Mouse (Mus musculus) olfactory bulb, adult 2 months (tissue): ENCODE measurements around the gene Slc35c2.

Experiments
- CTCF ChIP-seq: fragments of 200-500 bp; IDR thresholded peaks from 2 replicates; pipeline ENCODE4 v1.5.1; 2012; ENCODE audit warnings: low read depth, mild to moderate bottlenecking, low read length, moderate library complexity; ENCODE audit not compliant: insufficient read depth
- POLR2A ChIP-seq: fragments of 200-500 bp; IDR thresholded peaks from 2 replicates; pipeline ENCODE4 v1.6.1; 2012; ENCODE audit warnings: mild to moderate bottlenecking, low read depth, low read length, moderate library complexity; ENCODE audit not compliant: insufficient read depth

DNA sequence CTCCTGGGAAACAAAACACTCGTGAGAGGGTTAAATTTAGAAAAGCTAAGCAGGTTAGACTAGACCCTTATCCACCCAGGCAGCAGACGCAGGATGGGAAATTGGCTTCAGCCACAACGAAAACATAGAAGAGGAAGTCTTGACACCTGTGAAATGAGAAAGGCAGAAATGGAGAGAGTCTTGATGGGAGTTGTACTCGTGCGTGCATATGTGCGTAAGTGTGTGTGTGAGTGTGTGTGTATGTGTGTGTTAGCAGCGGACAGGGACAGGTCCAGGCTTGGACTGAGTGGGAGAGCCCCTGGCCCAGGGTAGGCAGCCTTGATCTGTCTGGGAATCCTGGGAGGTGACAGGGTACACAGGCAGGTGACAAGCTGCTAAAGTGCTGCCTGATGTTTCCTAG is 16.8 kb downstream of the Slc35c2 start:
- TF ChIP-seq POLR2A (no peak), CTCF (no peak)
